Mouse (Mus musculus) liver, adult 2 months (tissue): Measurements from ENCODE around the gene Gnai2.

Experiments used
- CTCF ChIP-seq: fragments of 200-500 bp; IDR thresholded peaks from 2 replicates; pipeline ENCODE4 v1.5.1; 2011; ENCODE audit warnings: low read depth, low read length, control low read depth
- POLR2A ChIP-seq: fragments of 200-500 bp; IDR thresholded peaks from 2 replicates; pipeline ENCODE4 v1.6.1; 2011; ENCODE audit warnings: low read length, control low read depth; ENCODE audit not compliant: insufficient read depth; ENCODE audit errors: extremely low read depth

GRCm38 (mm10) chr9:107576357-107577107 lies 58.6 kb downstream of the Gnai2 start, which contains the start of gene Hyal1:
- TF ChIP-seq POLR2A (peak; percentile 94), CTCF (no peak)
